Mouse (Mus musculus): Measurements from ENCODE around the gene Clpx. TPM values are rescaled to one million over a fixed set of nuclear protein-coding genes. Genes with fewer than 3 reads are reported as not detected.

Clpx gene
- total and polyA plus RNA-seq, 2 experiments from 2014 or later: 20.6 to 40.1 TPM

- H3K4me2 ChIP-seq (ENCODE audit: low read depth, low read length, poor library complexity, severe bottlenecking): no peak overlapping the region
- peaks cover 33% of the 10 kb centered on the region for H3K36me3 ChIP-seq (ENCODE audit: insufficient read depth, low read length)
- H3K4me1 ChIP-seq (ENCODE audit: insufficient read depth, low read length): no peaks in the 10 kb centered on the region
- 97% methylated on average over 4 of the region's 4 CpGs for whole genome bisulfite sequencing
- H3K27ac ChIP-seq (ENCODE audit: low read depth, low read length): no peak overlapping the region
- no peaks in the 10 kb centered on the region for H3K27me3 ChIP-seq (ENCODE audit: insufficient read depth, low read length)
- no peaks in the 10 kb centered on the region for H3K9me3 ChIP-seq (ENCODE audit: low read length)
- DNase-seq (ENCODE audit: low spot score) (no peak), ATAC-seq (ENCODE audit: low FRiP score) (no peak)
- H3K9ac ChIP-seq (replicated peaks; ENCODE audit: low read length, poor library complexity, severe bottlenecking): no peak overlapping the region
- H3K4me3 ChIP-seq (ENCODE audit: low read depth, low read length): no peak overlapping the region
- no peak for TF ChIP-seq CTCF (IDR thresholded peaks at IDR 0.05)
Measured at GRCm38 (mm10) chr9:65303586-65303985, 9.5 kb downstream of the Clpx start.

GRCm38 (mm10) chr9:65304300-65304699 is 10.2 kb downstream of the Clpx start:
- TF ChIP-seq CTCF (IDR thresholded peaks at IDR 0.05): no peak
- H3K9ac ChIP-seq (replicated peaks; ENCODE audit: low read length, poor library complexity, severe bottlenecking): no peak overlapping the region
- no peak overlapping the region for H3K4me3 ChIP-seq (ENCODE audit: low read depth, low read length)
- 83% methylated on average over 4 of the region's 4 CpGs for WGBS
- no peak overlapping the region for H3K4me2 ChIP-seq (ENCODE audit: low read depth, low read length, poor library complexity, severe bottlenecking)
- H3K9me3 ChIP-seq (ENCODE audit: low read length): no peaks in the 10 kb centered on the region
- H3K4me1 ChIP-seq (ENCODE audit: insufficient read depth, low read length): no peaks in the 10 kb centered on the region
- H3K36me3 ChIP-seq (ENCODE audit: insufficient read depth, low read length): peaks cover 38% of the 10 kb centered on the region
- no peaks in the 10 kb centered on the region for H3K27me3 ChIP-seq (ENCODE audit: insufficient read depth, low read length)
- ATAC-seq (ENCODE audit: low FRiP score) (no peak), DNase-seq (ENCODE audit: low spot score) (no peak)
- no peak overlapping the region for H3K27ac ChIP-seq (ENCODE audit: low read depth, low read length)

- Histone ChIP-seq H3K9ac (replicated peaks; ENCODE audit: low read length, poor library complexity, severe bottlenecking) (no peak overlapping the region), H3K27me3 (ENCODE audit: insufficient read depth, low read length) (no peaks in the 10 kb centered on the region), H3K4me2 (ENCODE audit: low read depth, low read length, poor library complexity, severe bottlenecking) (no peak overlapping the region), H3K36me3 (ENCODE audit: insufficient read depth, low read length) (peaks cover 39% of the 10 kb centered on the region), H3K4me3 (ENCODE audit: low read depth, low read length) (no peak overlapping the region), H3K27ac (ENCODE audit: low read depth, low read length) (no peak overlapping the region), H3K9me3 (ENCODE audit: low read length) (no peaks in the 10 kb centered on the region), H3K4me1 (ENCODE audit: insufficient read depth, low read length) (no peaks in the 10 kb centered on the region)
- WGBS: 98% methylated on average over 2 of the region's 2 CpGs
- DNase-seq (ENCODE audit: low spot score): no peak
- TF ChIP-seq CTCF (IDR thresholded peaks at IDR 0.05): no peak
- ATAC-seq (ENCODE audit: low FRiP score): no peak
Measured at GRCm38 (mm10) chr9:65306672-65307071, 12.6 kb downstream of the Clpx start.

- H3K9ac ChIP-seq (replicated peaks; ENCODE audit: low read length, poor library complexity, severe bottlenecking): no peak overlapping the region
- peaks cover 37% of the 10 kb centered on the region for H3K36me3 ChIP-seq (ENCODE audit: insufficient read depth, low read length)
- H3K27me3 ChIP-seq (ENCODE audit: insufficient read depth, low read length): no peaks in the 10 kb centered on the region
- no peak overlapping the region for H3K27ac ChIP-seq (ENCODE audit: low read depth, low read length)
- H3K9me3 ChIP-seq (ENCODE audit: low read length): no peaks in the 10 kb centered on the region
- H3K4me3 ChIP-seq (ENCODE audit: low read depth, low read length): no peak overlapping the region
- no peaks in the 10 kb centered on the region for H3K4me1 ChIP-seq (ENCODE audit: insufficient read depth, low read length)
- DNase-seq (ENCODE audit: low spot score) (no peak), ATAC-seq (ENCODE audit: low FRiP score) (no peak)
- 81% methylated on average over 1 of the region's 1 CpGs for WGBS
- TF ChIP-seq CTCF (IDR thresholded peaks at IDR 0.05): no peak
- H3K4me2 ChIP-seq (ENCODE audit: low read depth, low read length, poor library complexity, severe bottlenecking): no peak overlapping the region
Measured at GRCm38 (mm10) chr9:65308011-65308410, 14.0 kb downstream of the Clpx start.

- peaks cover 43% of the 10 kb centered on the region for H3K36me3 ChIP-seq (ENCODE audit: insufficient read depth, low read length)
- no peaks in the 10 kb centered on the region for H3K4me1 ChIP-seq (ENCODE audit: insufficient read depth, low read length)
- WGBS: 97% methylated on average over 4 of the region's 4 CpGs
- H3K9me3 ChIP-seq (ENCODE audit: low read length): no peaks in the 10 kb centered on the region
- no peak overlapping the region for H3K9ac ChIP-seq (replicated peaks; ENCODE audit: low read length, poor library complexity, severe bottlenecking)
- ATAC-seq (ENCODE audit: low FRiP score) (no peak; the same call in 1 of the 2 replicates), DNase-seq (ENCODE audit: low spot score) (no peak)
- H3K4me2 ChIP-seq (ENCODE audit: low read depth, low read length, poor library complexity, severe bottlenecking): no peak overlapping the region
- H3K27me3 ChIP-seq (ENCODE audit: insufficient read depth, low read length): no peaks in the 10 kb centered on the region
- H3K4me3 ChIP-seq (ENCODE audit: low read depth, low read length): no peak overlapping the region
- H3K27ac ChIP-seq (ENCODE audit: low read depth, low read length): no peak overlapping the region
- TF ChIP-seq CTCF (IDR thresholded peaks at IDR 0.05): no peak
Measured at GRCm38 (mm10) chr9:65312669-65313357, 18.8 kb downstream of the Clpx start.

- DNase-seq (ENCODE audit: low spot score) (no peak), ATAC-seq (ENCODE audit: low FRiP score) (no peak)
- Histone ChIP-seq H3K9ac (replicated peaks; ENCODE audit: low read length, poor library complexity, severe bottlenecking) (no peak overlapping the region), H3K9me3 (ENCODE audit: low read length) (no peaks in the 10 kb centered on the region), H3K27me3 (ENCODE audit: insufficient read depth, low read length) (no peaks in the 10 kb centered on the region), H3K27ac (ENCODE audit: low read depth, low read length) (no peak overlapping the region), H3K4me2 (ENCODE audit: low read depth, low read length, poor library complexity, severe bottlenecking) (no peak overlapping the region), H3K36me3 (ENCODE audit: insufficient read depth, low read length) (peaks cover 42% of the 10 kb centered on the region), H3K4me1 (ENCODE audit: insufficient read depth, low read length) (no peaks in the 10 kb centered on the region), H3K4me3 (ENCODE audit: low read depth, low read length) (no peak overlapping the region)
- no peak for TF ChIP-seq CTCF (IDR thresholded peaks at IDR 0.05)
- WGBS: 100% methylated on average over 1 of the region's 1 CpGs
Measured at GRCm38 (mm10) chr9:65313846-65314245, 19.8 kb downstream of the Clpx start.
